Mouse (Mus musculus): ENCODE measurements at regions not wholly inside any gene's neighbourhood (a gene's known extent, or its start where the extent isn't known, plus 50 kb on each side); places are given as distances from the start of the nearest gene placed in this dataset.

GRCm38 (mm10) chr15:36889072-36889471 lies 118.5 kb downstream of the Zfp706 start:
- ATAC-seq (ENCODE audit: low TSS enrichment): no peak

GRCm38 (mm10) chr15:36888351-36889069 lies 119.1 kb downstream of the Zfp706 start:
- no peak for ATAC-seq (ENCODE audit: low TSS enrichment)

- peak; percentile 88 for ATAC-seq (ENCODE audit: low TSS enrichment)
These were observed 122.8 kb downstream of the Zfp706 start for GRCm38 (mm10) chr15:36884671-36885365.

- no peak for ATAC-seq (ENCODE audit: low TSS enrichment)
These were observed 123.5 kb downstream of the Zfp706 start for GRCm38 (mm10) chr15:36884074-36884473.

GRCm38 (mm10) chr15:36883156-36883555 lies 124.4 kb downstream of the Zfp706 start:
- no peak for ATAC-seq (ENCODE audit: low TSS enrichment)

- ATAC-seq (ENCODE audit: low TSS enrichment): no peak
These were observed 126.0 kb downstream of the Zfp706 start for GRCm38 (mm10) chr15:36881576-36881975.

- no peak for ATAC-seq (ENCODE audit: low TSS enrichment)
These were observed 127.0 kb downstream of the Zfp706 start for GRCm38 (mm10) chr15:36880602-36881001.

- ATAC-seq (ENCODE audit: low TSS enrichment): no peak
These were observed 128.0 kb downstream of the Zfp706 start for GRCm38 (mm10) chr15:36879587-36879986.

- ATAC-seq (ENCODE audit: low TSS enrichment): no peak
These were observed 128.6 kb downstream of the Zfp706 start for GRCm38 (mm10) chr15:36878960-36879359.

- no peak for ATAC-seq (ENCODE audit: low TSS enrichment)
These were observed 129.3 kb downstream of the Zfp706 start for GRCm38 (mm10) chr15:36878276-36878675.

- no peak for ATAC-seq (ENCODE audit: low TSS enrichment)
These were observed 130.1 kb downstream of the Zfp706 start for GRCm38 (mm10) chr15:36877501-36877900.

- no peak for ATAC-seq (ENCODE audit: low TSS enrichment)
These were observed 131.4 kb downstream of the Zfp706 start for GRCm38 (mm10) chr15:36875980-36876778.

- no peak for ATAC-seq (ENCODE audit: low TSS enrichment)
These were observed 133.0 kb downstream of the Zfp706 start for GRCm38 (mm10) chr15:36874555-36874954.

- no peak for ATAC-seq (ENCODE audit: low TSS enrichment)
These were observed 133.7 kb downstream of the Zfp706 start for GRCm38 (mm10) chr15:36873884-36874243.

- ATAC-seq (ENCODE audit: low TSS enrichment): peak; percentile 58
These were observed 134.3 kb downstream of the Zfp706 start for GRCm38 (mm10) chr15:36873058-36873883.

- ATAC-seq (ENCODE audit: low TSS enrichment): no peak
These were observed 135.0 kb downstream of the Zfp706 start for GRCm38 (mm10) chr15:36872566-36872965.

GRCm38 (mm10) chr15:36870717-36871116 lies 136.9 kb downstream of the Zfp706 start:
- ATAC-seq (ENCODE audit: low TSS enrichment): no peak

GRCm38 (mm10) chr15:36870094-36870493 lies 137.5 kb downstream of the Zfp706 start:
- ATAC-seq (ENCODE audit: low TSS enrichment): no peak

- ATAC-seq (ENCODE audit: low TSS enrichment): no peak
These were observed 141.5 kb downstream of the Zfp706 start for GRCm38 (mm10) chr15:36866088-36866487.

- no peak for ATAC-seq (ENCODE audit: low TSS enrichment)
These were observed 142.2 kb downstream of the Zfp706 start for GRCm38 (mm10) chr15:36865332-36865731.

GRCm38 (mm10) chr15:36864046-36864445 lies 143.5 kb downstream of the Zfp706 start:
- peak; percentile 23 for ATAC-seq (ENCODE audit: low TSS enrichment)

- no peak for ATAC-seq (ENCODE audit: low TSS enrichment)
These were observed 148.9 kb downstream of the Zfp706 start for GRCm38 (mm10) chr15:36858711-36859110.
